Mouse (Mus musculus) heart, adult 2 months (tissue): Measurements from ENCODE around the gene Rsph3b.
"Not testable (repeated sequence)": the region's sequence is repeated elsewhere in the genome, so short reads cannot be mapped to it uniquely, and the experiment has no call there.

ENCODE experiments used
- EP300 ChIP-seq: fragments of 200-500 bp; IDR thresholded peaks from 2 replicates; pipeline ENCODE4 v1.6.1; 2011; ENCODE audit warnings: low read depth, low read length, control low read depth; ENCODE audit not compliant: insufficient read depth
- POLR2A ChIP-seq: fragments of 200-500 bp; IDR thresholded peaks from 2 replicates; pipeline ENCODE4 v1.6.1; 2011; ENCODE audit warnings: mild to moderate bottlenecking, low read depth, low read length, control low read depth; ENCODE audit not compliant: insufficient read depth

DNA sequence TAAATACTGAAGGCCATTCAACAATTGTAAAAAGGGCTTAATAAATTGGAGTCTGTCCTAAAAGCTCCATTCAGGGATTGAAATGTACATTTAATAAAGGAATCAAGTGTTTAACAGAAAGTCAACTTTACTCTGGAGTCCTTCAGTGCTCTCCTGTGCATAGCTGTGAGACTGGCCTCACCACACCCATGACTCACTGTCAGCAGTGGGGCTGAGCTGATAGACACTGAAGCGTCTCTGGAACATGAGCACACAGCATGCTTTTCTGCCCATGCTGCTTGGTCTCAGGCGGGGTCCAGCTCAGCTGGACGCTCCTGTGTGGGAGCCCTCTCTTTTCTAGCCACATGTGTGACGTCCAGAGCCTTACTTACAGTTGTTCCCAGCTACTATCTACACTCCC lies 5.9 kb downstream of the Rsph3b start:
- TF ChIP-seq POLR2A, EP300: not testable (repeated sequence)
